In genomic region chr6:78271879-78272546, GRCm38 (mm10) we compare ENCODE assay signal across 21 mouse cellular contexts.
DNase-seq lines count a peak whose midpoint lies in the region; ATAC-seq lines count a peak whose summit lies in the region.
"Had no signal": no experiment of that assay in that cellular context is flagged by ENCODE, and none has a peak within 500 bp of the region (broad histone marks: within the 10 kb centered on the region; RNA-seq: fewer than 3 reads in every experiment).

No protein-coding gene starts in this region.

- H3K27ac ChIP-seq in kidney, embryonic 16.5 days (ENCODE audit: low read length): no peak overlapping the region
- H3K27ac ChIP-seq in midbrain, embryonic 10.5 days (replicated peaks): peak overlapping the region; percentile 17; the same call in 1 of the 2 replicates
- H3K27ac ChIP-seq in midbrain, embryonic 11.5 days (ENCODE audit: low read depth, low read length): no peak overlapping the region
- H3K27ac ChIP-seq in midbrain, embryonic 15.5 days: peak overlapping the region; percentile 21; the same call in 1 of the 2 replicates
- H3K27ac ChIP-seq: embryonic facial prominence, embryonic 15.5 days; forebrain, embryonic 10.5 days; heart, embryonic 10.5 days; hindbrain, embryonic 12.5 days had no signal

- no peak overlapping the region for H3K4me3 ChIP-seq in kidney, embryonic 16.5 days (ENCODE audit: low read length)
- H3K4me3 ChIP-seq in midbrain, embryonic 10.5 days: no peak overlapping the region
- H3K4me3 ChIP-seq in midbrain, embryonic 11.5 days (ENCODE audit: low read depth, low read length): no peak overlapping the region
- no peak overlapping the region for H3K4me3 ChIP-seq in midbrain, embryonic 15.5 days
- H3K4me3 ChIP-seq: embryonic facial prominence, embryonic 15.5 days; erythroblast, embryonic 14.5 days; forebrain, embryonic 10.5 days; heart, embryonic 10.5 days; hindbrain, embryonic 12.5 days had no signal

- ATAC-seq in kidney, embryonic 16.5 days (ENCODE audit: low FRiP score, low TSS enrichment): no peak
- no peak for ATAC-seq in midbrain, embryonic 11.5 days (ENCODE audit: low FRiP score)
- ATAC-seq in midbrain, embryonic 15.5 days (replicated peaks): peak; percentile 93
- ATAC-seq: forebrain, embryonic 14.5 days had no signal

- WGBS in kidney, embryonic 16.5 days: 57% methylated on average over 3 of the region's 3 CpGs
- 64% methylated on average over 3 of the region's 3 CpGs for WGBS in midbrain, embryonic 10.5 days
- 62% methylated on average over 3 of the region's 3 CpGs for WGBS in midbrain, embryonic 11.5 days
- 43% methylated on average over 3 of the region's 3 CpGs for WGBS in midbrain, embryonic 15.5 days

- H3K9ac ChIP-seq in kidney, embryonic 16.5 days (replicated peaks; ENCODE audit: low read length): no peak overlapping the region
- no peak overlapping the region for H3K9ac ChIP-seq in midbrain, embryonic 11.5 days (ENCODE audit: low read length)
- H3K9ac ChIP-seq in midbrain, embryonic 15.5 days: no peak overlapping the region
- H3K9ac ChIP-seq: embryonic facial prominence, embryonic 15.5 days; hindbrain, embryonic 12.5 days had no signal

- no peak overlapping the region for H3K4me2 ChIP-seq in kidney, embryonic 16.5 days (replicated peaks; ENCODE audit: low read depth, low read length)
- no peak overlapping the region for H3K4me2 ChIP-seq in midbrain, embryonic 11.5 days
- no peak overlapping the region for H3K4me2 ChIP-seq in midbrain, embryonic 15.5 days
- H3K4me2 ChIP-seq: embryonic facial prominence, embryonic 15.5 days; hindbrain, embryonic 12.5 days had no signal

- no peaks in the 10 kb centered on the region for H3K27me3 ChIP-seq in kidney, embryonic 16.5 days (ENCODE audit: insufficient read depth, low read length)
- no peaks in the 10 kb centered on the region for H3K27me3 ChIP-seq in midbrain, embryonic 10.5 days (ENCODE audit: low read depth, poor library complexity, severe bottlenecking)
- no peaks in the 10 kb centered on the region for H3K27me3 ChIP-seq in midbrain, embryonic 11.5 days (ENCODE audit: control insufficient read depth, insufficient read depth, low read length)
- no peaks in the 10 kb centered on the region for H3K27me3 ChIP-seq in midbrain, embryonic 15.5 days (replicated peaks)
- H3K27me3 ChIP-seq: embryonic facial prominence, embryonic 15.5 days; hindbrain, embryonic 12.5 days had no signal

- H3K36me3 ChIP-seq in kidney, embryonic 16.5 days (ENCODE audit: insufficient read depth, low read length): no peaks in the 10 kb centered on the region
- H3K36me3 ChIP-seq in midbrain, embryonic 10.5 days: no peaks in the 10 kb centered on the region
- H3K36me3 ChIP-seq in midbrain, embryonic 11.5 days (ENCODE audit: control insufficient read depth, insufficient read depth, low read length): no peaks in the 10 kb centered on the region
- no peaks in the 10 kb centered on the region for H3K36me3 ChIP-seq in midbrain, embryonic 15.5 days (replicated peaks)
- H3K36me3 ChIP-seq: embryonic facial prominence, embryonic 15.5 days; forebrain, embryonic 10.5 days; heart, embryonic 10.5 days; hindbrain, embryonic 12.5 days had no signal

- peak; percentile 31 for DNase-seq in kidney, postnatal 10 days
- peak; percentile 13 for DNase-seq in midbrain, embryonic 10.5 days (ENCODE audit: low spot score)
- no peak for DNase-seq in midbrain, embryonic 11.5 days (ENCODE audit: low spot score, missing footprints)
- DNase-seq in urinary bladder, postnatal 14 days (ENCODE audit: low spot score): no peak
- DNase-seq in cerebellum, adult 8-10 months: no peak
- DNase-seq: adrenal gland, postnatal 10 days; cerebellum, adult 18-20 months; cerebellum, postnatal 10 days; embryo, embryonic 11 days; gastrocnemius, postnatal 36 days; heart, adult 11 months; heart, postnatal 10 days; heart, postnatal 4 days had no signal

- H3K4me1 ChIP-seq in kidney, embryonic 16.5 days (ENCODE audit: insufficient read depth, low read length): no peaks in the 10 kb centered on the region
- peaks cover 9% of the 10 kb centered on the region for H3K4me1 ChIP-seq in midbrain, embryonic 10.5 days
- H3K4me1 ChIP-seq in midbrain, embryonic 11.5 days (ENCODE audit: control insufficient read depth, insufficient read depth, low read length): no peaks in the 10 kb centered on the region
- peaks cover 6% of the 10 kb centered on the region; the same call in 1 of the 2 replicates for H3K4me1 ChIP-seq in midbrain, embryonic 15.5 days
- H3K4me1 ChIP-seq: embryonic facial prominence, embryonic 15.5 days; heart, embryonic 10.5 days; hindbrain, embryonic 12.5 days had no signal

- H3K9me3 ChIP-seq in kidney, embryonic 16.5 days (ENCODE audit: low read length): no peaks in the 10 kb centered on the region
- no peaks in the 10 kb centered on the region for H3K9me3 ChIP-seq in midbrain, embryonic 10.5 days (replicated peaks)
- H3K9me3 ChIP-seq in midbrain, embryonic 11.5 days (ENCODE audit: control insufficient read depth, low read length): no peaks in the 10 kb centered on the region
- no peaks in the 10 kb centered on the region for H3K9me3 ChIP-seq in midbrain, embryonic 15.5 days
- H3K9me3 ChIP-seq: embryonic facial prominence, embryonic 15.5 days; forebrain, embryonic 10.5 days; heart, embryonic 10.5 days; hindbrain, embryonic 12.5 days had no signal

Comparison
In these comparisons a context has a peak if more than half of its experiments do, and no peak if none do; other contexts are left out.
1. DNase-seq: peak in kidney, postnatal 10 days (single experiment) and midbrain, embryonic 10.5 days (single experiment); none in midbrain, embryonic 11.5 days (single experiment), urinary bladder, postnatal 14 days (single experiment) and cerebellum, adult 8-10 months (single experiment).
2. H3K27ac ChIP-seq: peak in midbrain, embryonic 10.5 days (single experiment) and midbrain, embryonic 15.5 days (single experiment); none in kidney, embryonic 16.5 days (single experiment) and midbrain, embryonic 11.5 days (single experiment).